Mouse (Mus musculus): ENCODE data around the gene Gm6525. TPM values are rescaled to one million over a fixed set of nuclear protein-coding genes. Genes with fewer than 3 reads are reported as not detected.

Gene Gm6525
- polyA plus RNA-seq, 1 experiment from 2014 or later, result 1.7 TPM

- Histone ChIP-seq H3K27ac (ENCODE audit: low read length) (no peak overlapping the region), H3K9me3 (ENCODE audit: control insufficient read depth, low read depth, low read length) (no peaks in the 10 kb centered on the region), H3K4me3 (ENCODE audit: low read depth, low read length) (no peak overlapping the region), H3K36me3 (ENCODE audit: control insufficient read depth, insufficient read depth, low read length) (no peaks in the 10 kb centered on the region), H3K4me2 (replicated peaks; ENCODE audit: low read depth, low read length) (no peak overlapping the region), H3K4me1 (ENCODE audit: control insufficient read depth, insufficient read depth, low read length) (no peaks in the 10 kb centered on the region), H3K9ac (replicated peaks; ENCODE audit: low read depth, low read length) (no peak overlapping the region), H3K27me3 (ENCODE audit: control insufficient read depth, insufficient read depth, low read length) (no peaks in the 10 kb centered on the region)
- no peak for ATAC-seq (ENCODE audit: insufficient number of reproducible peaks, insufficient read depth, low FRiP score, low read depth)
- WGBS, result 93% methylated on average over 9 of the region's 9 CpGs
Observed at GRCm38 (mm10) chr3:84199516-84199915, 25.6 kb downstream of the Gm6525 start.

GRCm38 (mm10) chr3:84200559-84201420 lies 26.9 kb downstream of the Gm6525 start:
- no peaks in the 10 kb centered on the region for H3K27me3 ChIP-seq (ENCODE audit: control insufficient read depth, insufficient read depth, low read length)
- no peak overlapping the region for H3K9ac ChIP-seq (replicated peaks; ENCODE audit: low read depth, low read length)
- H3K4me3 ChIP-seq (ENCODE audit: low read depth, low read length), result no peak overlapping the region
- no peak overlapping the region for H3K4me2 ChIP-seq (replicated peaks; ENCODE audit: low read depth, low read length)
- 84% methylated on average over 13 of the region's 13 CpGs for WGBS
- H3K27ac ChIP-seq (ENCODE audit: low read length), result no peak overlapping the region
- no peaks in the 10 kb centered on the region for H3K4me1 ChIP-seq (ENCODE audit: control insufficient read depth, insufficient read depth, low read length)
- H3K9me3 ChIP-seq (ENCODE audit: control insufficient read depth, low read depth, low read length), result no peaks in the 10 kb centered on the region
- H3K36me3 ChIP-seq (ENCODE audit: control insufficient read depth, insufficient read depth, low read length), result no peaks in the 10 kb centered on the region
- ATAC-seq (ENCODE audit: insufficient number of reproducible peaks, insufficient read depth, low FRiP score, low read depth), result no peak

- no peaks in the 10 kb centered on the region for H3K27me3 ChIP-seq (ENCODE audit: control insufficient read depth, insufficient read depth, low read length)
- H3K36me3 ChIP-seq (ENCODE audit: control insufficient read depth, insufficient read depth, low read length), result no peaks in the 10 kb centered on the region; the same call in 1 of the 2 replicates
- no peak overlapping the region for H3K4me3 ChIP-seq (ENCODE audit: low read depth, low read length)
- no peak overlapping the region for H3K4me2 ChIP-seq (replicated peaks; ENCODE audit: low read depth, low read length)
- no peak overlapping the region for H3K9ac ChIP-seq (replicated peaks; ENCODE audit: low read depth, low read length)
- WGBS, result 86% methylated on average over 5 of the region's 5 CpGs
- no peaks in the 10 kb centered on the region for H3K9me3 ChIP-seq (ENCODE audit: control insufficient read depth, low read depth, low read length)
- no peak overlapping the region for H3K27ac ChIP-seq (ENCODE audit: low read length)
- no peak for ATAC-seq (ENCODE audit: insufficient number of reproducible peaks, insufficient read depth, low FRiP score, low read depth)
- H3K4me1 ChIP-seq (ENCODE audit: control insufficient read depth, insufficient read depth, low read length), result no peaks in the 10 kb centered on the region
Observed at GRCm38 (mm10) chr3:84204640-84205039, 30.7 kb downstream of the Gm6525 start.

GRCm38 (mm10) chr3:84205650-84206049 lies 31.7 kb downstream of the Gm6525 start:
- Histone ChIP-seq H3K9me3 (ENCODE audit: control insufficient read depth, low read depth, low read length) (no peaks in the 10 kb centered on the region), H3K4me2 (replicated peaks; ENCODE audit: low read depth, low read length) (no peak overlapping the region), H3K4me1 (ENCODE audit: control insufficient read depth, insufficient read depth, low read length) (no peaks in the 10 kb centered on the region), H3K4me3 (ENCODE audit: low read depth, low read length) (no peak overlapping the region), H3K27me3 (ENCODE audit: control insufficient read depth, insufficient read depth, low read length) (no peaks in the 10 kb centered on the region), H3K36me3 (ENCODE audit: control insufficient read depth, insufficient read depth, low read length) (no peaks in the 10 kb centered on the region; the same call in 1 of the 2 replicates), H3K9ac (replicated peaks; ENCODE audit: low read depth, low read length) (no peak overlapping the region), H3K27ac (ENCODE audit: low read length) (no peak overlapping the region)
- WGBS, result 86% methylated on average over 6 of the region's 6 CpGs
- ATAC-seq (ENCODE audit: insufficient number of reproducible peaks, insufficient read depth, low FRiP score, low read depth), result no peak

- Histone ChIP-seq H3K9me3 (ENCODE audit: control insufficient read depth, low read depth, low read length) (no peaks in the 10 kb centered on the region), H3K9ac (replicated peaks; ENCODE audit: low read depth, low read length) (no peak overlapping the region), H3K27me3 (ENCODE audit: control insufficient read depth, insufficient read depth, low read length) (no peaks in the 10 kb centered on the region), H3K36me3 (ENCODE audit: control insufficient read depth, insufficient read depth, low read length) (no peaks in the 10 kb centered on the region; the same call in 1 of the 2 replicates), H3K4me3 (ENCODE audit: low read depth, low read length) (no peak overlapping the region), H3K4me2 (replicated peaks; ENCODE audit: low read depth, low read length) (no peak overlapping the region), H3K4me1 (ENCODE audit: control insufficient read depth, insufficient read depth, low read length) (no peaks in the 10 kb centered on the region), H3K27ac (ENCODE audit: low read length) (no peak overlapping the region)
- ATAC-seq (ENCODE audit: insufficient number of reproducible peaks, insufficient read depth, low FRiP score, low read depth), result no peak
- WGBS, result 77% methylated on average over 3 of the region's 3 CpGs
Observed at GRCm38 (mm10) chr3:84206106-84206505, 32.2 kb downstream of the Gm6525 start.

GRCm38 (mm10) chr3:84207366-84207765 lies 33.5 kb downstream of the Gm6525 start:
- WGBS, result 59% methylated on average over 2 of the region's 2 CpGs
- H3K9ac ChIP-seq (replicated peaks; ENCODE audit: low read depth, low read length), result no peak overlapping the region
- H3K4me1 ChIP-seq (ENCODE audit: control insufficient read depth, insufficient read depth, low read length), result no peaks in the 10 kb centered on the region
- H3K9me3 ChIP-seq (ENCODE audit: control insufficient read depth, low read depth, low read length), result no peaks in the 10 kb centered on the region
- H3K4me2 ChIP-seq (replicated peaks; ENCODE audit: low read depth, low read length), result no peak overlapping the region
- H3K4me3 ChIP-seq (ENCODE audit: low read depth, low read length), result no peak overlapping the region
- H3K36me3 ChIP-seq (ENCODE audit: control insufficient read depth, insufficient read depth, low read length), result no peaks in the 10 kb centered on the region; the same call in 1 of the 2 replicates
- no peak overlapping the region for H3K27ac ChIP-seq (ENCODE audit: low read length)
- H3K27me3 ChIP-seq (ENCODE audit: control insufficient read depth, insufficient read depth, low read length), result no peaks in the 10 kb centered on the region
- no peak for ATAC-seq (ENCODE audit: insufficient number of reproducible peaks, insufficient read depth, low FRiP score, low read depth)

- Histone ChIP-seq H3K27ac (ENCODE audit: low read length) (no peak overlapping the region), H3K4me1 (ENCODE audit: control insufficient read depth, insufficient read depth, low read length) (no peaks in the 10 kb centered on the region), H3K4me2 (replicated peaks; ENCODE audit: low read depth, low read length) (no peak overlapping the region), H3K27me3 (ENCODE audit: control insufficient read depth, insufficient read depth, low read length) (no peaks in the 10 kb centered on the region), H3K4me3 (ENCODE audit: low read depth, low read length) (no peak overlapping the region), H3K36me3 (ENCODE audit: control insufficient read depth, insufficient read depth, low read length) (no peaks in the 10 kb centered on the region; the same call in 1 of the 2 replicates), H3K9me3 (ENCODE audit: control insufficient read depth, low read depth, low read length) (no peaks in the 10 kb centered on the region), H3K9ac (replicated peaks; ENCODE audit: low read depth, low read length) (no peak overlapping the region)
- WGBS, result 91% methylated on average over 7 of the region's 7 CpGs
- no peak for ATAC-seq (ENCODE audit: insufficient number of reproducible peaks, insufficient read depth, low FRiP score, low read depth)
Observed at GRCm38 (mm10) chr3:84208475-84208874, 34.6 kb downstream of the Gm6525 start.

GRCm38 (mm10) chr3:84208917-84209513 lies 35.1 kb downstream of the Gm6525 start:
- WGBS, result 80% methylated on average over 7 of the region's 7 CpGs
- Histone ChIP-seq H3K4me2 (replicated peaks; ENCODE audit: low read depth, low read length) (no peak overlapping the region), H3K36me3 (ENCODE audit: control insufficient read depth, insufficient read depth, low read length) (no peaks in the 10 kb centered on the region; the same call in 1 of the 2 replicates), H3K4me3 (ENCODE audit: low read depth, low read length) (no peak overlapping the region), H3K27me3 (ENCODE audit: control insufficient read depth, insufficient read depth, low read length) (no peaks in the 10 kb centered on the region), H3K4me1 (ENCODE audit: control insufficient read depth, insufficient read depth, low read length) (no peaks in the 10 kb centered on the region), H3K27ac (ENCODE audit: low read length) (no peak overlapping the region), H3K9ac (replicated peaks; ENCODE audit: low read depth, low read length) (no peak overlapping the region), H3K9me3 (ENCODE audit: control insufficient read depth, low read depth, low read length) (no peaks in the 10 kb centered on the region)
- ATAC-seq (ENCODE audit: insufficient number of reproducible peaks, insufficient read depth, low FRiP score, low read depth), result no peak
